Mouse (Mus musculus): ENCODE results near the gene Theg.

GRCm38 (mm10) chr10:79580811-79581210, 6.3 kb downstream of the Theg start:
- TF ChIP-seq CTCF (IDR thresholded peaks at IDR 0.05; ENCODE audit: borderline replicate concordance, insufficient read depth, low read depth, low read length) (peak; percentile 29; the same call in 1 of the 2 replicates), POLR2A (IDR thresholded peaks at IDR 0.05; ENCODE audit: borderline replicate concordance, insufficient read depth, low read length) (no peak)
